Mouse (Mus musculus) limb, embryonic 14.5 days (tissue): ENCODE data around the gene Fgfr4. TPM values are rescaled to one million over a fixed set of nuclear protein-coding genes. Genes with fewer than 3 reads are reported as not detected.
A peak's percentile ranks its signal among the peaks of the same experiment; 100 is the strongest.

Experiments used
- ATAC-seq: fragments of 200-750 bp; cut with Nextera tagmentation; 2 replicates; pipeline ENCODE4 v1.8.0; 2017; ENCODE audit warnings: low read depth, moderate number of reproducible peaks, moderate TSS enrichment; ENCODE audit not compliant: low FRiP score
- DNase-seq: peaks from one replicate; pipeline ENCODE4 v3.0.0-alpha.2; 2015; ENCODE audit warnings: low spot score
- H3K27ac ChIP-seq: fragments of 300-500 bp; sonication (generic); replicated peaks from 2 replicates; pipeline ENCODE4 v1.5.1; 2014; ENCODE audit warnings: low read depth, mild to moderate bottlenecking, low read length, moderate library complexity, mixed read lengths
- H3K27me3 ChIP-seq: fragments of 300-500 bp; sonication (generic); 2 replicates; pipeline ENCODE4 v1.6.1; 2014; ENCODE audit warnings: low read length, mixed read lengths; ENCODE audit not compliant: control insufficient read depth, insufficient read depth
- H3K36me3 ChIP-seq: fragments of 300-500 bp; sonication (generic); 2 replicates; pipeline ENCODE4 v1.6.1; 2014; ENCODE audit warnings: mild to moderate bottlenecking, low read length, moderate library complexity, mixed read lengths; ENCODE audit not compliant: control insufficient read depth, insufficient read depth
- H3K4me1 ChIP-seq: fragments of 300-500 bp; sonication (generic); 2 replicates; pipeline ENCODE4 v1.6.1; 2014; ENCODE audit warnings: antibody characterized with exemption, low read length, mixed read lengths; ENCODE audit not compliant: control insufficient read depth, insufficient read depth
- H3K4me2 ChIP-seq: fragments of 300-500 bp; sonication (generic); replicated peaks from 2 replicates; pipeline ENCODE4 v1.6.1; 2014; ENCODE audit warnings: low read depth, mild to moderate bottlenecking, low read length, moderate library complexity; ENCODE audit not compliant: severe bottlenecking
- H3K4me3 ChIP-seq: fragments of 300-500 bp; sonication (generic); replicated peaks from 2 replicates; pipeline ENCODE4 v1.5.1; 2014; ENCODE audit warnings: low read length
- H3K9ac ChIP-seq: fragments of 300-500 bp; sonication (generic); 2 replicates; pipeline ENCODE4 v1.6.1; 2014; ENCODE audit warnings: mild to moderate bottlenecking, low read depth, low read length, moderate library complexity; ENCODE audit not compliant: severe bottlenecking
- H3K9me3 ChIP-seq: fragments of 300-500 bp; sonication (generic); 2 replicates; pipeline ENCODE4 v1.6.1; 2016; ENCODE audit warnings: low read length; ENCODE audit not compliant: control insufficient read depth
- POLR2A ChIP-seq: fragments of 200-500 bp; IDR thresholded peaks from 2 replicates; pipeline ENCODE4 v1.8.0; 2012; ENCODE audit warnings: inconsistent platforms, mild to moderate bottlenecking, moderate library complexity, borderline replicate concordance; ENCODE audit not compliant: insufficient read depth, insufficient read length; ENCODE audit errors: extremely low read depth
- WGBS: fragments of 180-500 bp; shearing (Covaris S2); extraction: QIAGEN DNeasy Blood & Tissue Kit; methylation state at CpG from one replicate; pipeline ENCODE4 v1.1.7; 2014; 5-methylcytosine and 5-hydroxymethylcytosine counted together
- polyA plus RNA-seq, 2 experiments: library from polyadenylated mRNA; depleted of rRNA in 1 of 2; stranded (reverse) in 1 of 2; unstranded in 1 of 2; fragments of >200 nt; fragmentation: Nextera tagmentation in 1 of 2; extraction: Ambion mirVana in 1 of 2; gene quantifications; 2 replicates each; pipeline versions ENCODE4 v1.2.1 to v1.2.3; 2012 to 2014

Gene Fgfr4
- polyA plus RNA-seq, 2 experiments = 12.1 to 38.9 TPM

GRCm38 (mm10) chr13:55107694-55108093, 44.7 kb upstream of the Fgfr4 start:
- Histone ChIP-seq H3K36me3 (peaks cover 17% of the 10 kb centered on the region; the same call in 1 of the 2 replicates), H3K27me3 (no peaks in the 10 kb centered on the region), H3K4me1 (peaks cover 8% of the 10 kb centered on the region), H3K4me3 (no peak overlapping the region), H3K9ac (no peak overlapping the region), H3K4me2 (no peak overlapping the region), H3K9me3 (no peaks in the 10 kb centered on the region), H3K27ac (no peak overlapping the region)
- ATAC-seq (0 out of 2 replicates have a peak, but pooled peaks have one; percentile 19), DNase-seq (peak; percentile 32)
- 78% methylated on average over 8 of the region's 8 CpGs for WGBS
- no peak for TF ChIP-seq POLR2A

GRCm38 (mm10) chr13:55114375-55114774, 38.1 kb upstream of the Fgfr4 start:
- ATAC-seq = no peak
- no peak overlapping the region for H3K4me3 ChIP-seq
- H3K27ac ChIP-seq = no peak overlapping the region
- DNase-seq = no peak
- H3K9me3 ChIP-seq = no peaks in the 10 kb centered on the region
- H3K27me3 ChIP-seq = no peaks in the 10 kb centered on the region
- 85% methylated on average over 6 of the region's 6 CpGs for WGBS
- H3K9ac ChIP-seq = no peak overlapping the region
- H3K4me1 ChIP-seq = no peaks in the 10 kb centered on the region
- TF ChIP-seq POLR2A = no peak
- H3K4me2 ChIP-seq = no peak overlapping the region
- H3K36me3 ChIP-seq = peaks cover 63% of the 10 kb centered on the region

- 94% methylated on average over 6 of the region's 6 CpGs for WGBS
- no peak for TF ChIP-seq POLR2A
- Histone ChIP-seq H3K9ac (no peak overlapping the region), H3K27ac (no peak overlapping the region), H3K4me3 (no peak overlapping the region), H3K9me3 (no peaks in the 10 kb centered on the region), H3K4me2 (no peak overlapping the region), H3K36me3 (peaks cover 65% of the 10 kb centered on the region), H3K27me3 (no peaks in the 10 kb centered on the region), H3K4me1 (no peaks in the 10 kb centered on the region)
- no peak for ATAC-seq
- DNase-seq = no peak
Measured at GRCm38 (mm10) chr13:55124903-55125302, 27.5 kb upstream of the Fgfr4 start.

- WGBS = 97% methylated on average over 2 of the region's 2 CpGs
- H3K36me3 ChIP-seq = peaks cover 46% of the 10 kb centered on the region
- ATAC-seq = no peak
Measured at GRCm38 (mm10) chr13:55133448-55133847, 19.0 kb upstream of the Fgfr4 start, which contains the start of gene Gm17617. Gene Gm17617 (minus strand): TSS chr13:55133548.

GRCm38 (mm10) chr13:55135382-55135781, 17.1 kb upstream of the Fgfr4 start:
- ATAC-seq (no peak), DNase-seq (peak; percentile 24)
- Histone ChIP-seq H3K27ac (no peak overlapping the region), H3K4me1 (no peaks in the 10 kb centered on the region), H3K4me2 (no peak overlapping the region), H3K36me3 (peaks cover 31% of the 10 kb centered on the region), H3K9ac (no peak overlapping the region), H3K4me3 (no peak overlapping the region), H3K9me3 (no peaks in the 10 kb centered on the region), H3K27me3 (no peaks in the 10 kb centered on the region)
- no peak for TF ChIP-seq POLR2A
- WGBS = 6% methylated on average over 5 of the region's 5 CpGs

More at GRCm38 (mm10) chr13:55133448-55133847, 19.0 kb upstream of the Fgfr4 start, which contains the start of gene Gm17617:
- Histone ChIP-seq H3K27me3 (no peaks in the 10 kb centered on the region), H3K4me1 (no peaks in the 10 kb centered on the region), H3K9me3 (no peaks in the 10 kb centered on the region), H3K4me3 (no peak within 1 kb of the TSS), H3K9ac (no peak within 1 kb of the TSS), H3K27ac (no peak within 1 kb of the TSS), H3K4me2 (no peak within 1 kb of the TSS)
- TF ChIP-seq POLR2A = no peak
- no peak for DNase-seq

GRCm38 (mm10) chr13:55140271-55140670, 12.2 kb upstream of the Fgfr4 start:
- Histone ChIP-seq H3K4me1 (no peaks in the 10 kb centered on the region), H3K27me3 (no peaks in the 10 kb centered on the region), H3K4me2 (no peak overlapping the region), H3K36me3 (no peaks in the 10 kb centered on the region), H3K9ac (no peak overlapping the region), H3K9me3 (no peaks in the 10 kb centered on the region), H3K27ac (no peak overlapping the region), H3K4me3 (no peak overlapping the region)
- TF ChIP-seq POLR2A = no peak
- ATAC-seq (no peak), DNase-seq (no peak)
- 84% methylated on average over 2 of the region's 2 CpGs for WGBS
